Mouse (Mus musculus): ENCODE results near the gene Pcolce2. TPM values are rescaled to one million over a fixed set of nuclear protein-coding genes. Genes with fewer than 3 reads are reported as not detected.

The Pcolce2 gene
- total and polyA plus RNA-seq, 3 experiments = 0.34 to 8.0 (median 5.6) TPM

- DNase-seq = no peak
Measured at GRCm38 (mm10) chr9:95708943-95709342, 71.5 kb downstream of the Pcolce2 start.

GRCm38 (mm10) chr9:95712574-95712973 is 75.2 kb downstream of the Pcolce2 start:
- no peak for DNase-seq

- no peak for DNase-seq
Measured at GRCm38 (mm10) chr9:95736238-95736637, 98.8 kb downstream of the Pcolce2 start.

GRCm38 (mm10) chr9:95744845-95745613 is 107.6 kb downstream of the Pcolce2 start:
- no peak for DNase-seq

GRCm38 (mm10) chr9:95747298-95747697 is 109.9 kb downstream of the Pcolce2 start:
- no peak for DNase-seq

Other genes with a start within 250 kb of the Pcolce2 start
- 10 to 100 TPM; 20.9 to 32.5 TPM for gene Chst2, start 230.9 kb upstream of the Pcolce2 start, total RNA-seq (2021)
- gene Chst2, start 230.9 kb upstream of the Pcolce2 start, polyA plus RNA-seq (2012; rRNA removed) = 19.7 and 20.9 TPM in 2 replicates
- gene U2surp, start 125.6 kb upstream of the Pcolce2 start, total RNA-seq (2021) = 10 to 100 TPM; 51.4 to 63.9 TPM
- gene U2surp, start 125.6 kb upstream of the Pcolce2 start, polyA plus RNA-seq (2012; rRNA removed) = 0.37 and 0.86 TPM in 2 replicates
- gene Paqr9, start 77.9 kb upstream of the Pcolce2 start, total RNA-seq (2021) = 10 to 100 TPM; 10.4 to 12.1 TPM
- 14.2 and 23.5 TPM in 2 replicates for gene Paqr9, start 77.9 kb upstream of the Pcolce2 start, polyA plus RNA-seq (2012; rRNA removed)
- gene Trpc1, start 112.8 kb downstream of the Pcolce2 start, total RNA-seq (2021) = 1 to 10 TPM; 3.5 to 4.1 TPM
- 3.3 and 8.7 TPM in 2 replicates for gene Trpc1, start 112.8 kb downstream of the Pcolce2 start, polyA plus RNA-seq (2012; rRNA removed)
- gene Pls1, start 207.7 kb downstream of the Pcolce2 start, total RNA-seq (2021) = 1 to 10 TPM; 4.9 to 5.5 TPM
- gene Pls1, start 207.7 kb downstream of the Pcolce2 start, polyA plus RNA-seq (2012; rRNA removed) = 0.02 TPM in 1 of 2 replicates, not detected in the other
- 10 to 100 TPM; 12.0 to 14.2 TPM for gene Atr, start 220.0 kb downstream of the Pcolce2 start, total RNA-seq (2021)
- 0.31 and 0.65 TPM in 2 replicates for gene Atr, start 220.0 kb downstream of the Pcolce2 start, polyA plus RNA-seq (2012; rRNA removed)